Mouse (Mus musculus) induced T-regulatory cell, adult 2 months (primary cell): Measurements from ENCODE around the gene Map4.
"Not testable (repeated sequence)": the region's sequence is repeated elsewhere in the genome, so short reads cannot be mapped to it uniquely, and the experiment has no call there.

Experiments used
- DNase-seq: peaks from one replicate; pipeline ENCODE4 v3.0.0-alpha.2; 2012; ENCODE audit warnings: low read depth

Map4 gene

DNA sequence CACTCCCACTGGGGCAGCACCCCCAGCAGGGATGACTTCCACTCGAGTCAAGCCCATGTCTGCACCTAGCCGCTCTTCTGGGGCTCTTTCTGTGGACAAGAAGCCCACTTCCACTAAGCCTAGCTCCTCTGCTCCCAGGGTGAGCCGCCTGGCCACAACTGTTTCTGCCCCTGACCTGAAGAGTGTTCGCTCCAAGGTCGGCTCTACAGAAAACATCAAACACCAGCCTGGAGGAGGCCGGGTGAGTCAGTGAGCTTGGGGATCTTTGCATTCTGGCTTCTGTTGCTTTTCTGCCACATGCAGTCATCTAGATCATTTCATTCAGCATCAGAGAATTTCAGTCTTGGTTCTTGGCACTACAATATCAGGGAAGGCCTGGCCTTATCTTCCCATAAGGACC is 137.5 kb downstream of the Map4 start:
- no peak for DNase-seq

GRCm38 (mm10) chr9:110070358-110070757 is 139.1 kb downstream of the Map4 start:
- no peak for DNase-seq

DNA sequence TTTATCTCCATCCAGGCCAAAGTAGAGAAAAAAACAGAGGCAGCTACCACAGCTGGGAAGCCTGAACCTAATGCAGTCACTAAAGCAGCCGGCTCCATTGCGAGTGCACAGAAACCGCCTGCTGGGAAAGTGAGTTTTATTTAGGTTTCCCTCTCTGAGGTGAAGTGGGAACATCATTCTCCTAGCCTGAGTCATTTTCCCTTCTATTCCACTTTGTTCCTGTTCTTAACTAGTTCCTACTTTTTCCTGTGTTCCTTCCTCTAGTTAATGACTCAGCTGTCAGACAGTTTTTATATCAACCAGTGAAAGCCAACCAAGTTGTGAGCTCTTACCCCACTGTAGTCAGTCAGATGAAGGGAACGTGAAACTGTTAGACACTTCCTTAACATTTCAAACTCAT is 139.8 kb downstream of the Map4 start:
- no peak for DNase-seq

- peak; percentile 83 for DNase-seq
Observed at GRCm38 (mm10) chr9:110071843-110072242, 140.6 kb downstream of the Map4 start.

- DNase-seq, result not testable (repeated sequence)
Observed at GRCm38 (mm10) chr9:110076468-110076867, 145.2 kb downstream of the Map4 start.

- DNase-seq, result no peak
Observed at GRCm38 (mm10) chr9:110081066-110081465, 149.8 kb downstream of the Map4 start.

- no peak for DNase-seq
Observed at GRCm38 (mm10) chr9:110084201-110084964, 153.1 kb downstream of the Map4 start.

DNA sequence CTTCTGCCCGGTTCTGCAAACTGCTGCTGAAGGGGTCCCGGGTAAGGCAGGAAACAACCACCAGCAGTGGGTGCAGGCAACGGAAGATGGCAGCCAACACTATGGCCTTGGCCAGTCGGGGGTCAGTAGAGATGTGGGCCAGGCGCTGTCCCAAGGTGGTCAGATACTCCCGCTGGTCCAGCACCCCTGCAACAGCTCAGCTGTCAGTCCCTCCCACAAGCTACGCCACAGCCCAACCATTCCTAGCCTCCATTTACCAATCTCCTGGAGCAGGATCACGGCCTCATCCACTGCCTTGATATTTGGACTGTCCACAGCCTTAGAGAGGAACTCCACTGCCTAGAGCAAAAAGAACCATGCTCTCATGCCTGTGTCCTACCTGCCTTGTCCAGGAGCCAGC is 154.4 kb downstream of the Map4 start:
- no peak for DNase-seq

- DNase-seq, result no peak
Observed at GRCm38 (mm10) chr9:110093303-110093702, 162.0 kb downstream of the Map4 start.

DNA sequence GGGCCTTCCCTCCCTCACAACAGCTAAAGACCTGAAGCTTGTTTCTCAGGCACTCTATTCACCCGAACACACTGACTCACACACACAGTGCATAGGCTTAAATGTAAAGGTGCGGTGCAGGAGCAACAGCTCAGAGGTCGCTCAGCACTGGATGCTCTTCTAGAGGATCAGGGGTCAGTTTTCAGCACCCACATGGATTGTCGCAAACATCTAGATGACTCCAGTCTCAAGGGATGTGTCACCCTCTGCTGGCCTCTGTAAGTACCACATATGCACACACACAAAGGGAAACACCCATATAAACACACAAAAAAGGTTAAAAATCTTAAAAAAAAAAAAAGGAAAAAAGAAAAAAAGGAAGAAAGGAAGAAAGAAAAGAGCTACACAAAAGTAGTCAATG is 163.5 kb downstream of the Map4 start:
- DNase-seq, result no peak

- no peak for DNase-seq
Observed at GRCm38 (mm10) chr9:110097791-110098190, 166.5 kb downstream of the Map4 start.

- peak; percentile 94 for DNase-seq
Observed at GRCm38 (mm10) chr9:110100627-110101600, 169.7 kb downstream of the Map4 start.

DNA sequence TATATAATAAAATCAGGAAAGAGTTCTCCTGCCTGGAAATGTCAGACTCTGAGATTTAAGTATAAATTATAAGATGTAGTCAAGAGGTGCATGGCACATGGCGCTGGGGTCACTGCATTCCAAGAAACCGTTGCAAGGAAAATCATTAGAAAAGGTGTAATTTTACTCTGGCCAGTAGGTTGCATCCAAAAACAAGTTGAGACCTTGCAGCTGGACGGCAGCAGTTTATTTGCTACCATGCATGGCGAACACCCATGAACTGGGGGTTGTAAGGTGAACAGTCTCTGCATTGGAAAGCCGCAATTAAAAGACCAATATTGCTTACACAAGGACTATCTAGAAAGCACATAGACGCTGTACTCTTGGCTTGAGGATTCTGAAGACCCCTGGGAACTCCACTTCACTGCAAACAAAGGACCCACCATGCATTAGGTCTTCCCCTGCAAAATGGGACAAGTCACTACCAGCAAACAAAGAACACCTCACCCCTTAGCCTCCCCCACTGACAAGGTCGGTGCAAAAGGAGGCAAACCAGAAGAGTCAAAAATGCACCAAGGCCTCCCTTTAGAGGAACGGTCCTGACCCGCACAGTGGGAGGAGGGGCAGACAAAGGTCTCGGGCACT is 185.2 kb downstream of the Map4 start:
- no peak for DNase-seq

DNA sequence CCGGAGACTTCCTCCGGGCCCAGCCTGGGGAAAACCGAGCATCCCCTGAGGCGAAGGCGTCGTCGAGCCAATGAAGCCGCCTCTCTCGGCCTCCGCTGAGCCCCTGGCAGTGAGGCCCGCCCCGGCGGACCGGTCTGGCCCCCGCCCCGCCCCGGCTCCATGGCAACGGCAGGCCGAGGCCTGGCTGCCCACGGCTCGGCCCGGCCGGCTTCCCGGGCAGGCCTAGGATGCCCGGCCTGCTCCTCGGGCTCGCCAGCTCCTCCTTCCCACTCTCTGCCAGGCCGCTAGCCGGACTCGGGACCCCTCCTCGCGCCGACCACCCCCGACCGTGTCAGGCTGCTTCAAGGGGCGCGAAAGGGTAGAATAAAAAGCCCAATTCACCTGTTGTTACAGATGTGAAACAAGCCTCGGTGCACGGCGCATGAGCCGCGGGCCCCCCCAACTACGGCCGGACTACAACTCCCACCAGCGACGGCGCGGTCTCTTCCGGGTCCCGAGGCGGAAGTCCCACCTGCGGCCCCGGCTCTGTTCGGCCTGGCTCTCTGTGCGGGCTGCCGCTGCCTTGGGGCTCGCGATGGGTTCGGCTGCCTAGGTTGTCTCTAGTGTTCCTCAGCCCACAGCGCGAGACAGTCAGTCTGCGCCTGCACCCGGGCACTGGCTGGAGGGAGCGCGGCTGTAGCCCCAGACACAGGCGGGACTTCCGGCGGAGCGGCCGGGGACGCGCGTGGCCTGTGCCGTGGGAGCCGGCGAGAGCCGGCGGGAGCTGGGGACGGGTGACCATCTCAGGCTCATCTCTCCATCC is 185.9 kb downstream of the Map4 start, which contains the start of gene Smarcc1:
Gene Smarcc1 (plus strand): TSS at position 732 of the 802 bp plus-strand sequence.
- DNase-seq, result peak; percentile 89

DNA sequence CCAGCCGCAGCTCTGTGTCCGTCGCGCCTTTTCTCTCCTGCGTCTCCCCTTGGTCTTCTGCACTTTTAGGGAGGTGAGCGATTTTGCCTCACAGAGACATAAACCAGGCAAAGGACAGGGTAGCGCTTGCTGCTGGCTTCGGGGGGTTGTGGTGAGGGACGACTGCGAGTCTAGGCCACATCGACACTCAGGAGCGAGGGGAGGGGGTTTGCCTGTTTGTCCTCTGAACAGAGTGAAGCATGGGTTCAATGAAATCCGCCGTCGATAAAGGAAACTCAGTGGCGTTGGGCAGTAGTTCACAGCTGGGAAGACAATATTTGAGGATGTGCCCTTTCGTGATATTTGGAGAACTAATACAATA is 186.5 kb downstream of the Map4 start, which contains the start of gene Dhx30:
Gene Dhx30 (minus strand): TSS at position 52 of the 361 bp plus-strand sequence.
- DNase-seq, result no peak

- peak; percentile 33 for DNase-seq
Observed at GRCm38 (mm10) chr9:110118249-110118648, 187.0 kb downstream of the Map4 start.

DNA sequence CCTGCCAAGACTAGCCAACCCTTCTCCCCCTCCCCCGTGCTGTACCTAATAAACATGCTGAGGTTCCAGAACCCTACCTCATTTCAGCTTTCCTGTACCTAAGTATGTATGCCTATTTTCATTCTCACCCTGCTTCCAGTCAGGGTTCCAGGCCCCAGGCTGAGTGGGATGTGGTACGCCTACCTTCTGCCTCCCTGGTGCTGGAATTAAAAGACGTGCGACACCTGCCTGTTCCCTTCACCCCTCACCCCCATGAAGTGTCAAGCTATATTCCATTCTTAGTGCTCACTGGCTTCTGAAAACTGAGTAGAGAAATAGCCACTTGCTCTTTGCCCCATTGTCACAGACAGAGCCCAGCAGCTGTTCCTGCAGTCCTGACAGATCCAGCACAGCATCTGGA is 190.2 kb downstream of the Map4 start:
- no peak for DNase-seq

DNA sequence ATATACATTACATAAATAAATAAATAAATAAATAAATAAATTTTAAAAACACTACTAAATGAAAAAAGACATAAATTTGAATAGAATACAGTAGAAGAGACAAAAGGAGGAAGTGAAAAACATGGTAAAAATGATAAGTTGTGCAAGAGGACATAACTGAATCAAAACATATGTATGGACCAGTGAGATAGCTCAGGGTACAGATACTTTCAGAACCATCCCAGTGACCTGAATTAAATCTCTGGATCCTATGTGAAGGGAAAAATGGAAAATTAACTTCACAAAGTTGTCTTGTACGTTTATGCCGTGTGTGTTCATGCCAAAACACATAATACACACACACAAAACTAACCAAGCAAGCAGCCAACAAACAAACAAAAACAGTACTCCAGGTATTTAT is 192.1 kb downstream of the Map4 start:
- DNase-seq, result no peak

DNA sequence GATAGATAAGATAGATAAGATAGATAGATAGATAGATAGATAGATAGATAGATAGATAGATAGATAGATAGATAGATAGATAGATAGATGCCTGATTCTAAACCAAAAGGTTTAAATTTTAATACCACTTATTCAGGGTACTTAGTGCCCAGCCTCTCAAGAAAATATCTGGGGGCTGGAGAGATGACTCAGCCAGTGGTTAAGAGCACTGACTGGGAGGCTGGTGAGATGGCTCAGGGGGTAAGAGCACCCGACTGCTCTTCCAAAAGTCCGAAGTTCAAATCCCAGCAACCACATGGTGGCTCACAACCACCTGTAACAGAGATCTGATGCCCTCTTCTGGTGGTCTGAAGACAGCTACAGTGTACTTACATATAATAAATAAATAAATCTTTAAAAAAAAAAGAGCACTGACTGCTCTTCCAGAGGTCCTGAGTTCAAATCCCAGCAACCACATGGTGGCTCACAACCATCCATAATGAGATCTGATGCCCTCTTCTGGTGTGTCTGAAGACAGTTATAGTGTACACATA is 192.8 kb downstream of the Map4 start:
- not testable (repeated sequence) for DNase-seq

- no peak for DNase-seq
Observed at GRCm38 (mm10) chr9:110130896-110131524, 199.8 kb downstream of the Map4 start.
